Mouse (Mus musculus) neural tube, embryonic 10.5 days (tissue): ENCODE data around the gene Pde4b.

Experiments
- DNase-seq: peaks from one replicate; pipeline ENCODE4 v3.0.0-alpha.2; 2017; ENCODE audit warnings: low spot score; ENCODE audit errors: extremely low spot score

The Pde4b gene

GRCm38 (mm10) chr4:102278958-102279357 is 191.6 kb downstream of the Pde4b start:
- DNase-seq: no peak

- no peak for DNase-seq
Observed at GRCm38 (mm10) chr4:102287172-102287571, 199.8 kb downstream of the Pde4b start.

- no peak for DNase-seq
Observed at GRCm38 (mm10) chr4:102290052-102290734, 202.8 kb downstream of the Pde4b start.

DNA sequence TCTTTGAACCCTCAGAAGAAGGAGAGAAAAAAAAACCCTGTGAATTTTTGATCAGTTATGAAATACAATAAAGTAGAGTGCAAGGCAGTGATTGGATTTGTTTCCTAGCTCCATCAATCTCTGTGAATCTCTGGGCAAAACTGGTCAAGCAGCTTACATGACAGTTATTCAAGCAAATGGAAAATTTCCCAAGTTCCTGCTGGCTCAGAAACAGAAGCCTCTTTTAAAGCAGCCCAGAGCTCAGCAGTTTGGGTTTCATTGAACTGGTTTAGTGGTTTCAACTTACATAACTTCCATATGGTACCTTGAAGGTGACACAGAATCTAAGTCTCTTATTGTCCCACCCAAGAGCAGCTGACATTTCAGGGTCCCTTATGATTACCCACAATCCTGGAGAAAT is 210.2 kb downstream of the Pde4b start:
- DNase-seq: no peak

DNA sequence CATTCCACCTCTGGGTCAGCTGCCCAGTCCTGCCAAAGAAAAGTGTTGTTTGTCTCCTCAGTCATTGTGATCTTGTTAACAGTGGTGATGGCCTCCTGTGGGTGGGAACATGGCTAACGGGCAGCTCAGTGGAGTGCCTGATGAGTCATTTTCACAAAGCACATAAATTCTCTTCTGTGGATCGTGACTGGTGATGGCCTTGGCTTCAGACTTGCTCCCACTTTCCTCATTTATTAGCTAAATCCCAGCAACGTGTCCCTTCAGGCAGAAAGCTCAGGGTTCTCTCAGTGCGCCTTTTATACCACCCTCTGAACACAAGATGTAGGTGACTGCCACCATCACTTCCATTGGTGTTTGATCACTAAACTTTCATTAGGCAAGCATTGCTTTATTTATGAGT is 215.2 kb downstream of the Pde4b start:
- no peak for DNase-seq

DNA sequence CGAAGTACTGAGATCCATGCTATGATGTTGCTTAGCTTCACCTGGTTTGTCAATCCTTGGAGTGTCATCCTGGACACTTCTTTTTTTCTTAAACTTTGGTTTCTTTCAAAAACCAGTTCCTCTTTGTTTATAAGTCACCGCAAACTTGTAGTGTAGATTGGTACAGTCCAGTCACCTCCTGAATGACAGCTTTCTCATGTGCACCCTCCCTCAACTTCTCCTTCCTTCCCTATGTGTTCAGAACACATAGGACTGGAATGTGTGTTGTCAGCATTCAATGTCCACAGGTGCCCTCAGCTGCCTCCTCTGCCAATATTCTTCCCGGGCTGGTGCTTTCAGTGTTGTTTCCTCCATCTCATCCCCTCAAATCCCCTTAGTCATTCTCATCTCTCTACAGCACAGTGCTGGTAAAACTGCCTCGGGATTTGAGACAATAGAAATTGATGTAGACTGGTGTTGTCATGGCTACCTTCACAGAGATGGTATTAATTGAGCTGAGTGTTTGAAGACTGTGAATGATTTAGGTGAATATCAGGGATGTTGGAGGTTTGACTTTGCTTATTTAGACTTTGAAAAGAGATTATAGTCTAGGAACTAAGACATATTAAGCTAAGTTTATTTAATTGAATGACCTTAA is 220.4 kb downstream of the Pde4b start:
- DNase-seq: no peak

GRCm38 (mm10) chr4:102310630-102311029 is 223.3 kb downstream of the Pde4b start:
- no peak for DNase-seq

DNA sequence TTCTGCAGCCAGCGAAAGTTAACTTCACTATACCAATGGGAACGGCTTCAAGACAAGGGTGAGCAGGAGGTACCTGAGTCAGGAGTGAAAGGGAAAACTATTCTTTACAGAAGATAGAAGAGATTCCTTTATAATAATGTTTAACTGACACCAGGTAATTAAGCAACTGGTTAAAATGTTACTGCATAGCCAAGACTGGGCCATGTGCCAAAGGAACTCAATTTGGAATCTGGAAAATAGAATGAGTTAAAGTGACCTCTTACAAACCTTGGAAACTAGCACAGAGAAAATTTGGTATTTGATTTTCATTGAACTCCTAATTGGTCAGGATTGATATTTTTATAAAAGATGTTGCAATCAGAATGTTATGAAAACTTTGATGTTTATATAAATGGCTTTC is 228.7 kb downstream of the Pde4b start:
- no peak for DNase-seq

DNA sequence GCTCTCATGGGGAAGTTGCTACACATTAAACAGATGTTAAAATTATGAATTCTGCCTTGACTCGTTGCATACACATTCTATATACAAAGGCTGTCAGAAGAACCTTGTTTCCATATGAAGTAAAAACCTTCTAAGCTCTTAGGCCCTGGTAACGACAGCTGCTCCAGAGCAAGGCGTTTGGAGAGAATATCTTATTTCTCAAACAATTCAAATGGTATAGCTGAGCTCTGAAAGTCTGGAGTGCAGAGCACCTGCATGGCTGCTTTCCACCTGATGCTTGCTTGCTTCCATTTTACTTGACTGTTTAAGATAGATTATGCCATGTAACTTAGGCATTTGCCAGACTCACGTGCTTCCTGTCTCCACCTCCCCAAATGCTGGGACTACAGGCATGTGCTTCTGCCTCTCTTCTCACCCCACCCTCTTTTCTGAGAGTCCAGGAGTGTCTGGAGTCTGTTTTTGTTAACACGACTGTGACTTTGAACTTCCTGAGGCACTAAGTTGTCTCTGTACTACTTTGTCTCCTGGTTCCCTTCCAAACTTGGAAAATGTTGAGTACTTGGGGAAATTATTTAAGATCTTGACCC is 229.4 kb downstream of the Pde4b start:
- DNase-seq: no peak

DNA sequence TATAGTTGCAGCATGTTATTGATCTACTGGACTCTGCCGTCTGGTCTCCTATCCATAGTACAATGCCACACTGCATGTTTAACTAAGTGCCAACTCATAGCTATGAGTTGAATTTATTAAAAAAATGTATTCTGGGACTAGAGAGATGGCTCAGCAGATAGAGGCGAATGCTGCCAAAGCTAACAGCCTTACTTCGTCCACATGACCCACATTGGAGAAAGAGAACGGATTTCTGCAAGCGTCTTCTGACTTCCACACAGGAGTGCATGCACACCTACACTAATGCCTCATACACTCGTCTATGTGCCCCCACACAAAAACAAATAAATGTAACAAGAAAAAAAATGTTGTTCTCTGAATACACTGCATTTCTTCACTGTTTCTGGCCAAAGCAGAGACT is 231.3 kb downstream of the Pde4b start:
- no peak for DNase-seq

DNA sequence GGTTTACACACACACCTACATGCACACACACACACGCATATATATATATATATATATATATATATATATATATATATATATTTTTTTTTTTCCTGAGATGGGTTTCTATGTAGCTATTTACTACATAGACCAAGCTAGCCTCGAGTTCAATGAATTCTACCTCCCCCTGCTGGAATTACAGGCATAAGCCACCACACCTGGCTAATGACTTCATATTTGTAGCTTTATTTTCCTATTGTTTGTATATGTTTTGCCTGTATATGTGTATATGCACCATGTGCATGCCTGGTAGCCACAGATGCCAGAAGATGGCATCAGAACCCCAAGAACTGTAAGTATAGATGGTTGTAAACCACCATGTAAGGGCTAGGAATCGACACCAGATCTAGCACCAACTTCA is 234.0 kb downstream of the Pde4b start:
- no peak for DNase-seq

DNA sequence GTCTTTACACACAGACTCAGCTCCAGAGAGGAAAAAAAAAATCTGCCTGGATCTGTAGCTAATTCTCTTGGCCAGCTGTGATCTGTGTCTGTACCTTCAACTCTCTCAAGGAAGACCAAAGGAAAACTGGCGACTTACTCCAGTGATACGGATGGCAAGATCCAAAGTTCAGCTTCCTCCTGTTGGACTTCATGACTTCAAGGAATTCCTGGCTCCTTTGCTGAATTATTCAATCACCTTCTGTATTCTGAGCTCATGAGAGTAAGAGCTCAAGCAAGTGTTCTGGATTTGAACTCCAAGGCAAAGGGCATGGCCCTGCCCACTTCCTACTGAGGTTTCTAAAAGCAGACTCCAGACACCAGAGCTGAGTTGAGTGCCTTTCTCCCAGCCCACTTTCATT is 245.0 kb downstream of the Pde4b start:
- no peak for DNase-seq

- DNase-seq: no peak
Observed at GRCm38 (mm10) chr4:102332885-102333284, 245.5 kb downstream of the Pde4b start.

DNA sequence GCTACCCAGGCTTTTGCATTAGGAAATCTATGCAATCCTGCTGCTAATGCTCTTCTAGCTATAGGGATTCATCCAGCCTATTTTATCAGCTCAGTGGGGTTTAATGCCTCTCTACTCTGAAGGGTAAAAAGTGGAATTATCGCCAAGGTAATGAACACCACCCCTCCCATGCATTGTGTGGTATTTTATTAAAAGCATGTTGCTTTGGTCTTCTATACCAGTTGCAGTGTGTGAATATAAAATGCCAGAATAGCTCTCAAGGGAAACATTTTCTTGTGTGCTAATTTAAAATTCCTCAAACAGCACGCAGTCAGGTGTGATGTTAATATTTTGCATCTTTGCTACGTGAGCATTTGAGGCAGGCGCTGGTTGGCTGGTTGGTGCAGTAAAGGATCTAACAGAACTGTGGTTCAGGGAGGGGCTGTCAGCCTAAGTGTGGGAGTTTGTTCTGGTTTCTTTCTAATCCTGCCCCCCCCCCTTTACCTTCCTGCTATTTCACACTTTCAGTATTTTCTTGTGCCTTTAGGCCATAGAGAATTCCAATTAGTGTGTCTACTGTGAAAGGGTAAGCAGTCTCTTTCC is 259.7 kb downstream of the Pde4b start:
- no peak for DNase-seq

DNA sequence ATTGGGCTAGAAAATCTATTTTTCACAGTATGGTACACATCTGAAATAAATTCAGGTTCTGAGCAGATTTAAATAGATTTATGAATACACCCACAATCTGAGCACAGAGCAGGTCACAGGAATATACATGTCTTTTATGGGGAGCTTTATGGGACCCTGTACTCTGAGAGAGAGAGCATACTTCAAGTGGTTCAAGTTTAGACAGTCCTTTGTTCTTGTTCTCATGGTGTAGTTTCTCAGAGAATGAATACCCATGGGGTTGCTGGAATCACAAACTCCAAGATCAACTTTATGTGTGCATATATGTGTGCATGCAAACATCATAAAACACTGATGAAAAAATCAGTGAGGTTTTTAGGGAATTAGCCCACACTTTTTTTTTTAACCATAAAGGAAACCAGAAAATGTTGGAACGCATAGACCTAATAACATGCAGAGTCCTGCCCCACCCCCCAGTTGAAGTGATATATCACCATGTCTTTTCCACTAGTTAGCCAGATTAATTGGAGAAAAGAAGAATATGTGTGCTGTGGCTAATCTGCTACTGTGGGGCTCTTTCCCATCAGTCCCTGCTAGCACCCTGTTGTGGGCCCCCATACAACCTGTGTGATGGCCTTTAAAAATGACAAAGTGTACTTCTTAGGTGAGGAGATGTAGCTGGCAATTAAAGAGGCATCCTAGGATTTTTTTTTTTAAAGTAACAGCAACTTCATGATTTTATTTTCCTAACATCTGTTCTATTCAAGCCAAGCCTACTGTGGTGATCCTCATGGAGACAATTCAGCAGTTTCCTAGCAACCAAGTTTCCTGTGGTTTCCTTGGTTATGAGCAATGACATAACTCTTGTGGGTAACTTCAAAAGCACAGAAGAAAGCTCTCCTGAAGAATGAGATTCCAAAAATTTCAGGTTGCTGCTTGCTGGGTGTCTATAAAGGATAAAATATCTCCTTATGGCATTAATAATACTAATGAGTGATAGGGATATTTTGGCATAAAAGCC is 264.4 kb downstream of the Pde4b start:
- DNase-seq: peak; percentile 14

DNA sequence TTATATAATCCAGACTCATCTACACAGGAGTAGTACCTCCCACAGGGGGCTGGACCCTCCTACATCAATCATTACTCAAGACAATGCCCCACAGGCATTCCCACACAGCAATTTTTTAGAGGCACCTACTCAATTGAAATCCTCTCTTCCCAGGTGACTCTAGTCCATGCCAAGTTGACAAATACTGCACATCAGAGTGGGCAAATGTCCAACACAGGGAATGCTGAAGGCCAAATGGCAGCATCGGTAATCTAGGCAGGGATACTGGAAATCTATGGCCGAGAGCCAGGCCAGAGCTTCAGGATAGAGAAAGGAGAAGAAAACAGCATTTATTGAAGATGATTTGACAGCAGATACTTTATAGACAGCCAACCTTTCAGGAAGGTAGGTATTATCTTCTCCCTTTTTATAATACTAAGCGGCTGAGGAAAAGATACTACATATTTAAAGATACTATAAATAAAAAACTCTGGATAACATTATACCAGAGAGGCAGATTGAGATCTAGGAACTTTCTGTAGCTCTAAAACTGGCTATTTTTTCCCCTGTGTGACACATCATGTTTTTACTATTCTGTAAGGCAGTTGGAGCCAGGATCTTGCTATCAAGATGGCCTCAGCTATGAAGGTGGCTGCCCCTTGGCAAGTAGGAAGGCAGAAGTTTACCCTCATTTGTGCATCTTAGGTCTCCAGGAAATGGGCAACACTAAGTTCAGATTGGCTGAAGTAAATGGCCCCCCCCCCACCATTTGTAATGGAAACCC is 266.5 kb downstream of the Pde4b start:
- no peak for DNase-seq

DNA sequence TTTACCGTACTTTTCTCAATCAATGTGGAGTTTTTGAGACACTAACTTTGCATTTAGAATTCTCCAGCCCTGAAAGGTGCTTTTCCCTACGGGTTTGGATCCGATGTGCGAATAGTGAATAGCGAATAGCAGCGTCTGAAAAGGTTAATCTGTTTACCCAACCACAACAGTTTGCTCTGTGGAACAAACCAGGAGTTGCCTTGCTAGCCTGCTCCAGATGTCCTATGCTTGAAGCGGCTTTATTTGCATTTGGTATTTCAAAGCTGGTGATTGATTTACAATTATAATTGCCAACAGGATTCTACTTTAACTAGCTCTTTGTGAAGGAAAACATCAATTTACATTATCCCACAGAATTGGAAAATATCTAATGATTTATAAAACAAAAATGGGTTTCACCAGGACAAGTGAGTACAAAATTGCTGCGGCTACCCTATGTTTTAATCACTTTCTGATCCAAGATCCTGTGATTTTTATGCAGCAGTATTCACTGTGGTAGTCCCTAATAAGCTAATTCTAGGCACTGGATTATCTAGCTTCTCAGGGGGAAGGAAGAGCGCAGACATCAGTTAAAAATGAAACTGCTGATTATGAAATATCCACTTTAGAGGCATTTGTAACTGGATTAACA is 280.9 kb downstream of the Pde4b start:
- no peak for DNase-seq

GRCm38 (mm10) chr4:102374614-102375013 is 287.3 kb downstream of the Pde4b start:
- DNase-seq: no peak

GRCm38 (mm10) chr4:102382763-102383505 is 295.6 kb downstream of the Pde4b start:
- no peak for DNase-seq
